Mouse (Mus musculus): ENCODE measurements around the gene Tnp1. TPM values are rescaled to one million over a fixed set of nuclear protein-coding genes. Genes with fewer than 3 reads are reported as not detected.

The Tnp1 gene
- polyA plus RNA-seq, 1 experiment = not detected

DNA sequence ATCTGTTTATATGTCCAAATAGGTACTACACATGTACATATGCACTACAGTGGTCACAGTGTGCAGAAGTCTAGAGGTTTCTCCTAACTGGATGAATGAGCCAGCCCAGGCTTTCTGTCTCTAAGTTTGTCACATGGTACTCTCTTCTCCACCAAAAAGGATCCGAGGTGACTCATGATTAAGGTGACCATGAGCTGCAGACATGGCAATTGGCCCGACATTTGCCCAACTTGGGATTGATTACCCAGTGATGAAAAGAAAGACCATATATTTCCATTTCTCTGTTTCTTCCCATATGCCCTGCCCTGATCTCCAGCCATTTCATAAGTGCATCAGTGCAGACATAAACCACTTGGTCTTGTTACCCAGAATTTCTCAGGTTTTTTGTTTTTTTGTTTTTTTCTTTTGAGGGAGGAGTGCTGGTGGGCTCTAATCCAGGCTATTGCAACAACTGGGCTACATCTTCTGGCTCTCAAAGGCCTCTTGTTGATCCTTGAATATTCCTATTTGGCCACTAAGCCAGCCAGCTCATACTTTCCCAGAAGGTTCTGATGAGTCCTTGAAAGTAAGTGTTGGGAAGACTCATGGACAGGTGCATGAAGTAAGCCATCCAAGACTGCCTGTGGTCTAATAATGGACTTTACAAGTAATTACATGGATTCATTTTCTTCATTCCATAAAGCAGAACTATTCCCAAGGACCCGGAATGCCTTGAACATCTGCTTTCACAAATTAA, 40.7 kb upstream of the Tnp1 start:
- Histone ChIP-seq H3K36me3 (ENCODE audit: control insufficient read depth, insufficient read depth) (no peaks in the 10 kb centered on the region), H3K4me2 (ENCODE audit: low read depth) (no peak overlapping the region)
- TF ChIP-seq CEBPB (IDR thresholded peaks at IDR 0.05; ENCODE audit: insufficient read depth, poor library complexity, severe bottlenecking) = no peak
- TF ChIP-seq SRF (IDR thresholded peaks at IDR 0.05; ENCODE audit: control insufficient read depth, insufficient read length, low read depth) = no peak
- no peak for TF ChIP-seq TCF12 (IDR thresholded peaks at IDR 0.05; ENCODE audit: insufficient read depth, poor library complexity, severe bottlenecking)
- no peak for TF ChIP-seq USF1 (IDR thresholded peaks at IDR 0.05; ENCODE audit: low read depth)
- no peak for TF ChIP-seq POLR2A (IDR thresholded peaks at IDR 0.05; ENCODE audit: insufficient read length, low read depth)
- no peak for TF ChIP-seq MYOG (IDR thresholded peaks at IDR 0.05; ENCODE audit: control insufficient read depth in 1 of 3, insufficient read depth in 1 of 3, insufficient read length in 2 of 3, low read depth in 2 of 3)
- TF ChIP-seq MYOD1 (IDR thresholded peaks at IDR 0.05; ENCODE audit: control insufficient read depth in 1 of 3, insufficient read length in 2 of 3, low read depth in 2 of 3) = no peak
- TF ChIP-seq TCF3 (IDR thresholded peaks at IDR 0.05; ENCODE audit: insufficient read length, low read depth) = no peak
- no peak for TF ChIP-seq POLR2AphosphoS2 (IDR thresholded peaks at IDR 0.05; ENCODE audit: insufficient read length, low read depth)
- no peak for TF ChIP-seq MAX (IDR thresholded peaks at IDR 0.05; ENCODE audit: low read depth)
- TF ChIP-seq REST (IDR thresholded peaks at IDR 0.05; ENCODE audit: insufficient read depth, insufficient read length) = no peak
- TF ChIP-seq E2F4 (IDR thresholded peaks at IDR 0.05; ENCODE audit: insufficient read depth) = no peak

DNA sequence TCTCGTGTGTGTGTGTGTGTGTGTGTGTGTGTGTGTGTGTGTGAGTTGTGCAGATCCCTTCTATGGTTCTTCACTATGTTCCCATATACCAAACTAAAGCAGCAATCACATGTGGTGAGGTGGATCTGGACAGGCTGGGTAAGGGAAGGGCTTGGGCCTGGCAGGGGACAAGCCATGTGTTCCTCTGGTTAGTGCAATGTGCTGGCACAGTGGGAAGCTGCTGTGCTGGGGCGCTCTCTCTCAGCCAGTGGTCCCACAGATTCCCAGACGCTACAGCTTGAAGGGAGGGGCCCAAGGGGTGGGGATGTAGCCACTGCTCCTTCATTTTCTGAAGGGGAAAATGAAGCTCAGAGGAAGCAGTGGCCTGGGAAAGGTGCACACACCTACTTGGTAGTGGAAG, 40.1 kb upstream of the Tnp1 start:
- TF ChIP-seq SRF (IDR thresholded peaks at IDR 0.05; ENCODE audit: control insufficient read depth, insufficient read length, low read depth) (no peak), REST (IDR thresholded peaks at IDR 0.05; ENCODE audit: insufficient read depth, insufficient read length) (no peak)
- no peak overlapping the region for H3K4me2 ChIP-seq (ENCODE audit: low read depth)
- no peak overlapping the region for H3K4me3 ChIP-seq
- no peak overlapping the region for H3ac ChIP-seq (ENCODE audit: control insufficient read depth, insufficient read length)
- H3K36me3 ChIP-seq (ENCODE audit: control insufficient read depth, insufficient read depth) = no peaks in the 10 kb centered on the region
- no peaks in the 10 kb centered on the region for H3K79me2 ChIP-seq (ENCODE audit: control insufficient read depth, insufficient read depth)
- H3K27me3 ChIP-seq (ENCODE audit: control insufficient read depth, insufficient read depth, insufficient read length) = no peaks in the 10 kb centered on the region

More for the DNA sequence above, 40.7 kb upstream of the Tnp1 start:
- Histone ChIP-seq H3ac (ENCODE audit: control insufficient read depth, insufficient read length) (no peak overlapping the region), H3K27me3 (ENCODE audit: control insufficient read depth, insufficient read depth, insufficient read length) (no peaks in the 10 kb centered on the region), H3K4me3 (no peak overlapping the region), H3K79me2 (ENCODE audit: control insufficient read depth, insufficient read depth) (no peaks in the 10 kb centered on the region)

DNA sequence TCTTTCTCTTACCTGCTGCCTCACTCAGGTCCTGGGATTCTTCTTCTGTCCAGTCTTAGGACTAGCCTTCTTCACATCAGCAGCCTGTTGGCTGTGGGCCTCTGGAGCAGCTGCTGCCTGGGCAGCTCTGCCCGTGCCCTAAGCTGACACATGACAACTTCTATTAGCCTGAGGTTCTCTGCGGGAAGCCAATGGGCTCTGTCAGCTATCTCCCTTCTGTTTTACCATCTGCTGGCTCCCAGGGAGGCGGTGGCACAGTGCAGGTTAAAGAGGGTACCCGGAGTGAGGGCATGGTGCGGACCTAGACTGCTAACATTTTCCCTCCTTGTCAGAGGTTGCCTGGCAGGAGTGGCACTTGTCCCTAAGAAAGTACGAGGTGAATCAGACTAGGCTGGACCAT, 39.5 kb upstream of the Tnp1 start:
- Histone ChIP-seq H3ac (ENCODE audit: control insufficient read depth, insufficient read length) (no peak overlapping the region), H3K4me2 (ENCODE audit: low read depth) (peak overlapping the region; percentile 0), H3K4me3 (no peak overlapping the region), H3K79me2 (ENCODE audit: control insufficient read depth, insufficient read depth) (no peaks in the 10 kb centered on the region), H3K36me3 (ENCODE audit: control insufficient read depth, insufficient read depth) (no peaks in the 10 kb centered on the region), H3K27me3 (ENCODE audit: control insufficient read depth, insufficient read depth, insufficient read length) (no peaks in the 10 kb centered on the region)
- no peak for TF ChIP-seq POLR2AphosphoS2 (IDR thresholded peaks at IDR 0.05; ENCODE audit: insufficient read length, low read depth)
- no peak for TF ChIP-seq USF1 (IDR thresholded peaks at IDR 0.05; ENCODE audit: low read depth)
- no peak for TF ChIP-seq CEBPB (IDR thresholded peaks at IDR 0.05; ENCODE audit: insufficient read depth, poor library complexity, severe bottlenecking)
- no peak for TF ChIP-seq TCF3 (IDR thresholded peaks at IDR 0.05; ENCODE audit: insufficient read length, low read depth)
- TF ChIP-seq TCF12 (IDR thresholded peaks at IDR 0.05; ENCODE audit: insufficient read depth, poor library complexity, severe bottlenecking) = no peak
- TF ChIP-seq SRF (IDR thresholded peaks at IDR 0.05; ENCODE audit: control insufficient read depth, insufficient read length, low read depth) = no peak
- TF ChIP-seq MYOG (IDR thresholded peaks at IDR 0.05; ENCODE audit: control insufficient read depth in 1 of 3, insufficient read depth in 1 of 3, insufficient read length in 2 of 3, low read depth in 2 of 3) = peak; percentile 40 to 87 (median 48)
- no peak for TF ChIP-seq POLR2A (IDR thresholded peaks at IDR 0.05; ENCODE audit: insufficient read length, low read depth)
- no peak for TF ChIP-seq MAX (IDR thresholded peaks at IDR 0.05; ENCODE audit: low read depth)
- TF ChIP-seq E2F4 (IDR thresholded peaks at IDR 0.05; ENCODE audit: insufficient read depth) = no peak
- peak in 2 of 3 experiments; percentile 52 to 85 for TF ChIP-seq MYOD1 (IDR thresholded peaks at IDR 0.05; ENCODE audit: control insufficient read depth in 1 of 3, insufficient read length in 2 of 3, low read depth in 2 of 3)
- TF ChIP-seq REST (IDR thresholded peaks at IDR 0.05; ENCODE audit: insufficient read depth, insufficient read length) = no peak

DNA sequence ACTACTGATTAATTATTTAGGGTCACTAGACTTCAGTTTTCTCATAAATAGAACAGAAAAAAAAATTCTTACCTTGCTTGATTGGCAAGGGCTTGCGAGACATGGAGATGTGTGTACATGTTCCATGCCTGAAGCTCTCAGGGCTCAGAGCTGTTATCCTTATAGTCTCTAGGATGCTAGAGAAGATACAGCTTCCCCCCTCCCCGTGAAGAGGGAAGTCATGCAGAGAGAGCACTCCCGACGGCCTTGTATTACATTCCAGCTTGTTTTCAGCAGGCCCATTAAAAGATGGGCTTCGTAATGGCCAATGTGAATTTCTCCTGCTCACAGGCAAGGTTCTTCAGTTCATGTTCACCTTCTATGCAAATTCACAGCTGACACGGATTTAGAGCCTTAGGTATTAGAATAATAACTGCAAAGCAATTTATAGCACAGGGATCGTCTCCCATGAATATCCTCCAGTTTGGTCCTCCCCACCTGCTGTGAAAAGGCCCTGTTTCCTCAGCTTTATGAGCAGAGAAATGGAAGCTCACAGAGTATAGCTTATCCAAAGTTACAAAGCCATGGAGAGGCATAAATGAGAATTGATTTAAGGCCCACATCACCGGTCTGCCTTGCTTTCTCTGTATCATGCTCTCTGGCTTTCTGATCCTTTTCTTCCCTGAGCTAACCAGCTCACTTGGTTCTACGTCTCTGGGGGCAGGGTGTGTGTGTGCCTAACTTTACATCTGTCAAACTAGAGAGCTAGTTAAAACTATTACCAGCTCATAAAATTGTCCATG, 38.0 kb upstream of the Tnp1 start:
- TF ChIP-seq USF1 (IDR thresholded peaks at IDR 0.05; ENCODE audit: low read depth) (no peak), POLR2AphosphoS2 (IDR thresholded peaks at IDR 0.05; ENCODE audit: insufficient read length, low read depth) (no peak), MAX (IDR thresholded peaks at IDR 0.05; ENCODE audit: low read depth) (no peak), REST (IDR thresholded peaks at IDR 0.05; ENCODE audit: insufficient read depth, insufficient read length) (no peak), CEBPB (IDR thresholded peaks at IDR 0.05; ENCODE audit: insufficient read depth, poor library complexity, severe bottlenecking) (no peak), TCF12 (IDR thresholded peaks at IDR 0.05; ENCODE audit: insufficient read depth, poor library complexity, severe bottlenecking) (no peak)
- Histone ChIP-seq H3K4me2 (ENCODE audit: low read depth) (no peak overlapping the region), H3K27me3 (ENCODE audit: control insufficient read depth, insufficient read depth, insufficient read length) (no peaks in the 10 kb centered on the region), H3ac (ENCODE audit: control insufficient read depth, insufficient read length) (no peak overlapping the region), H3K36me3 (ENCODE audit: control insufficient read depth, insufficient read depth) (no peaks in the 10 kb centered on the region), H3K4me3 (no peak overlapping the region), H3K79me2 (ENCODE audit: control insufficient read depth, insufficient read depth) (no peaks in the 10 kb centered on the region)
